Mouse (Mus musculus) hindbrain, postnatal 0 days (tissue): ENCODE measurements around the gene Ppp1cc. TPM values are rescaled to one million over a fixed set of nuclear protein-coding genes. Genes with fewer than 3 reads are reported as not detected.
"Not testable (repeated sequence)": the region's sequence is repeated elsewhere in the genome, so short reads cannot be mapped to it uniquely, and the experiment has no call there.

Experiments used
- ATAC-seq: fragments of 200-750 bp; cut with Nextera tagmentation; 2 replicates; pipeline ENCODE4 v1.8.0; 2017; ENCODE audit warnings: mild to moderate bottlenecking, moderate TSS enrichment, moderate library complexity
- DNase-seq: peaks from one replicate; pipeline ENCODE4 v3.0.0-alpha.2; 2015; ENCODE audit warnings: low spot score
- H3K27ac ChIP-seq: fragments of 300-500 bp; sonication (generic); 2 replicates; pipeline ENCODE4 v1.5.1; 2014; ENCODE audit warnings: mild to moderate bottlenecking
- H3K27me3 ChIP-seq: fragments of 300-500 bp; sonication (generic); 2 replicates; pipeline ENCODE4 v1.6.1; 2014; ENCODE audit warnings: low read length, mixed read lengths; ENCODE audit not compliant: insufficient read depth
- H3K36me3 ChIP-seq: fragments of 300-500 bp; sonication (generic); 2 replicates; pipeline ENCODE4 v1.6.1; 2014; ENCODE audit warnings: low read length, mixed read lengths; ENCODE audit not compliant: insufficient read depth
- H3K4me1 ChIP-seq: fragments of 300-500 bp; sonication (generic); 2 replicates; pipeline ENCODE4 v1.6.1; 2014; ENCODE audit warnings: antibody characterized with exemption, low read length, mixed read lengths; ENCODE audit not compliant: insufficient read depth
- H3K4me2 ChIP-seq: fragments of 300-500 bp; sonication (generic); 2 replicates; pipeline ENCODE4 v1.6.1; 2014; ENCODE audit warnings: low read depth, mild to moderate bottlenecking, low read length, moderate library complexity, mixed read lengths
- H3K4me3 ChIP-seq: fragments of 300-500 bp; sonication (generic); 2 replicates; pipeline ENCODE4 v1.5.1; 2014; ENCODE audit warnings: low read length
- H3K9ac ChIP-seq: fragments of 300-500 bp; sonication (generic); replicated peaks from 2 replicates; pipeline ENCODE4 v1.6.1; 2014; ENCODE audit warnings: mild to moderate bottlenecking, low read length, moderate library complexity, mixed read lengths
- H3K9me3 ChIP-seq: fragments of 300-500 bp; sonication (generic); 2 replicates; pipeline ENCODE4 v1.6.1; 2016; ENCODE audit warnings: low read length, mixed read lengths
- CTCF ChIP-seq: IDR thresholded peaks from 2 replicates; pipeline ENCODE4 v1.5.1; 2016; ENCODE audit warnings: antibody characterized with exemption, control low read depth, low read depth
- WGBS: fragments of 180-500 bp; shearing (Covaris S2); extraction: QIAGEN DNeasy Blood & Tissue Kit; methylation state at CpG from one replicate; pipeline ENCODE4 v1.1.7; 2014; 5-methylcytosine and 5-hydroxymethylcytosine counted together
- polyA plus RNA-seq: library from polyadenylated mRNA; unstranded; fragments of >200 nt; fragmentation: Nextera tagmentation; extraction: Ambion mirVana; gene quantifications from 2 replicates; pipeline ENCODE4 v1.2.1, GENCODE M21; 2015
- total RNA-seq: library from RNA; depleted of rRNA; stranded (reverse); fragments of >200 nt; gene quantifications from 2 replicates; pipeline ENCODE4 v1.2.3, GENCODE M21; 2014

The Ppp1cc gene
- total and polyA plus RNA-seq, 2 experiments from 2014 or later = 184 to 205 TPM

DNA sequence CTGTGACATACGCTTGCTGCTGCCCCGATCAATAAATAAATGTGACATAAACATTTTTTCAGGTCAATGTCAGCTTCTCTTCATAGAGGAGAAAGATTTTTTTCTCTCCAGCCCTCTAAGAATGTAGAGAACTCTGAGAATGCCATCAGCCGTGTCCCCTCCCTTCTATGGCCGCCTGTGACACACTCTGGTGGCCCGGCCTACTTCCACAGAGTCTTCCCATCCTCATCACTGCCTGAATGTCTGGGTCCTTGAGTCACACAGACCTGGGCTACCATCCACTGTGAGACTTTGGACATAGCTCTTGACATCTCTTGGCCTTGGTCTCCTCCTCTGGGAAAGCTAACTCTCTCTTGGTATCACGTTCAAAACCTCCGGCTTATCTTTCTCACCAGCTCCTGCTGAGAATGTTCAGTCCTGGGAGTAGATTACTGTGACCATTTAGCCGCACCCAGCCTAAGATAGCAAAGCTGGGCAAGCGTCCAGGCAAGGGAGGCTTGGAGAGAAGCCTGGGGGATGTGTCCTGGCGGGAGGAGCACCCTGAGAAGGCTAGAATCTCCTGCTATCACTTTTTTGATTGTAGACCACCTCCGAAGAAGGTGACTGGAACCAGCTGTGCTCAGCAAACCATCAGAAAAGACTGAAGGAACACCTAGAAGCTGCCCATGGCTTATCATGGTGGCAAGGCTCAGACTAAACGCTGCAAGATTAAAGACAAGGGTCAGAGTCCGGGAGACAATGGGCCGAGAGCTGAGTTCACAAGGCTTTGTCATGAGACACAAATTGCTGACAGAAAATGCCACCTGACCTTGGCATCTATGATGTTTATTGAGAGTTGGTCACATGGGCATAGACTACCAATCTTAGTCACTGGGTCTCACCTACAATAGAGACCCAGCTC lies 21.3 kb upstream of the Ppp1cc start:
- no peak overlapping the region for H3K9ac ChIP-seq
- peaks cover 8% of the 10 kb centered on the region; the same call in 1 of the 2 replicates for H3K4me1 ChIP-seq
- no peak for ATAC-seq
- WGBS = 84% methylated on average over 14 of the region's 14 CpGs
- no peaks in the 10 kb centered on the region for H3K36me3 ChIP-seq
- no peak overlapping the region for H3K27ac ChIP-seq
- H3K9me3 ChIP-seq = no peaks in the 10 kb centered on the region
- TF ChIP-seq CTCF = no peak
- no peaks in the 10 kb centered on the region for H3K27me3 ChIP-seq
- no peak overlapping the region for H3K4me2 ChIP-seq
- DNase-seq = no peak
- no peak overlapping the region for H3K4me3 ChIP-seq

DNA sequence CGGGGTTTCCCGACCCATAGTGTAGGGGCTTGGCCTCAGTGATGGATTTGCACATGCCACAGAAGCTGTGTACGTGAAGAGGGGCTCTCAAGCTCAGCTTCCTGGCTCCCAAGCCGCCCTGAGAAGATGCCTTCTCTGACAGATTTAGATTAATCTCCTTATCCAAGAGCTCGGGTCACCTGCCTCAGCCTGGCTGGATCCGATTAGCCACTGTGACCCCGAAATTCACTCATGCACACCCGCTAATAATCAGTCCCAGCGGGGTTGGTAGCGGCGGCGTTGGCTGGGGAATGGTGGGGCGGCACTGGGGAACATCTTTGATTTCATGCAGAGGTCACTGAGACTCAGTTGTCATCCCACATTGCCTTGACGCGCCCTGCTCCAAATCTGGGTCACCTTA lies 19.2 kb upstream of the Ppp1cc start:
- 72% methylated on average over 15 of the region's 15 CpGs for WGBS
- no peak for ATAC-seq
- 0 out of 2 replicates have a peak, but pooled peaks cover 3% of the 10 kb centered on the region for H3K4me1 ChIP-seq

DNA sequence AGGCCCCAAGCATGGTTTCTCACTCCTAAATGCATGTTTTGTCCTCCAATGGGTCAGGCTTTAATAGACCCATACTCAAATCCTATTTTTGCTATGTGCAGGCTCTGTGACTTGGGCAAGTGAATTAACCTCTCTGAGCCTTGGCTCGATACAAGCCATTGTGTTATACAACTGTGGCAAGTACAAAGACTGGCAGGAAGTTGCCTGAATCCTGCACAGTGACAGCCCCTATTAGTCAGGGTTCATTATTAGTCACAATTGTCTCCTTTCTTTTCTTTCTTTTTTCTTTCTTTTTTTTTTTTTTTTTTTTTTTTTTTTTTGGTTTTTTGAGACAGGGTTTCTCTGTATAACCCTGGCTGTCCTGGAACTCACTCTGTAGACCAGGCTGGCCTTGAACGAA lies 18.3 kb upstream of the Ppp1cc start:
- not testable (repeated sequence) for H3K36me3 ChIP-seq, ATAC-seq

More for the DNA sequence above, 19.2 kb upstream of the Ppp1cc start:
- Histone ChIP-seq H3K9me3 (no peaks in the 10 kb centered on the region), H3K27me3 (no peaks in the 10 kb centered on the region), H3K4me3 (no peak overlapping the region), H3K9ac (no peak overlapping the region), H3K4me2 (no peak overlapping the region), H3K27ac (no peak overlapping the region), H3K36me3 (no peaks in the 10 kb centered on the region)
- no peak for TF ChIP-seq CTCF
- no peak for DNase-seq

GRCm38 (mm10) chr5:122140723-122141122 lies 17.4 kb upstream of the Ppp1cc start, which contains the start of gene Ccdc63:
TSS of gene Ccdc63 (minus strand) at chr5:122140823.
- no peak within 1 kb of the TSS for H3K27ac ChIP-seq
- no peak within 1 kb of the TSS for H3K9ac ChIP-seq
- no peaks in the 10 kb centered on the region for H3K9me3 ChIP-seq
- DNase-seq = no peak
- H3K4me2 ChIP-seq = no peak within 1 kb of the TSS
- H3K4me3 ChIP-seq = no peak within 1 kb of the TSS
- H3K27me3 ChIP-seq = no peaks in the 10 kb centered on the region
- TF ChIP-seq CTCF = no peak
- no peak for ATAC-seq
- no peaks in the 10 kb centered on the region for H3K36me3 ChIP-seq
- 0 out of 2 replicates have a peak, but pooled peaks cover 3% of the 10 kb centered on the region for H3K4me1 ChIP-seq
- 92% methylated on average over 3 of the region's 3 CpGs for WGBS

More for the DNA sequence above, 18.3 kb upstream of the Ppp1cc start:
- H3K9ac ChIP-seq, H3K27me3 ChIP-seq, H3K4me3 ChIP-seq, DNase-seq, H3K4me2 ChIP-seq, H3K27ac ChIP-seq, H3K4me1 ChIP-seq, H3K9me3 ChIP-seq: not testable (repeated sequence)
- 54% methylated on average over 2 of the region's 2 CpGs for WGBS

- H3K4me3 ChIP-seq = no peak overlapping the region
- H3K36me3 ChIP-seq = no peaks in the 10 kb centered on the region
- TF ChIP-seq CTCF = peak; percentile 75
- ATAC-seq (no peak), DNase-seq (peak; percentile 55)
- no peak overlapping the region for H3K4me2 ChIP-seq
- no peak overlapping the region for H3K27ac ChIP-seq
- no peaks in the 10 kb centered on the region for H3K27me3 ChIP-seq
- 50% methylated on average over 8 of the region's 8 CpGs for WGBS
- 0 out of 2 replicates have a peak, but pooled peaks cover 3% of the 10 kb centered on the region for H3K4me1 ChIP-seq
- H3K9me3 ChIP-seq = no peaks in the 10 kb centered on the region
- H3K9ac ChIP-seq = no peak overlapping the region
Measured at GRCm38 (mm10) chr5:122142230-122142992, 15.7 kb upstream of the Ppp1cc start.

GRCm38 (mm10) chr5:122143543-122143942 lies 14.5 kb upstream of the Ppp1cc start:
- no peak for TF ChIP-seq CTCF
- Histone ChIP-seq H3K27ac (no peak overlapping the region), H3K4me3 (no peak overlapping the region), H3K4me1 (0 out of 2 replicates have a peak, but pooled peaks cover 3% of the 10 kb centered on the region), H3K9ac (no peak overlapping the region), H3K9me3 (no peaks in the 10 kb centered on the region), H3K27me3 (no peaks in the 10 kb centered on the region), H3K4me2 (no peak overlapping the region), H3K36me3 (no peaks in the 10 kb centered on the region)
- DNase-seq = no peak
- no peak for ATAC-seq
- WGBS = 80% methylated on average over 15 of the region's 15 CpGs
